Mouse (Mus musculus): ENCODE data around the gene Zfp956. TPM values are rescaled to one million over a fixed set of nuclear protein-coding genes. Genes with fewer than 3 reads are reported as not detected.

Zfp956 gene
- total and polyA plus RNA-seq, 3 experiments, result 11.0 to 13.1 TPM; not detected in 1

GRCm38 (mm10) chr6:47983936-47984335 lies 30.7 kb downstream of the Zfp956 start:
- Histone ChIP-seq H3K9me3 (replicated peaks; ENCODE audit: insufficient read depth, low read length) (no peaks in the 10 kb centered on the region), H3K4me3 (ENCODE audit: control insufficient read depth in 1 of 2, insufficient read depth in 1 of 2, low read depth in 2 of 2, low read length in 2 of 2) (no peak overlapping the region), H3K27ac (ENCODE audit: control insufficient read depth, low read depth, low read length) (no peak overlapping the region), H3K27me3 (ENCODE audit: control insufficient read depth in 1 of 2, insufficient read depth in 2 of 2, low read length in 2 of 2) (peaks cover 5 to 12% of the 10 kb centered on the region in 2 experiments), H3K4me1 (ENCODE audit: control insufficient read depth in 1 of 2, insufficient read depth in 2 of 2, low read length in 2 of 2) (no peaks in the 10 kb centered on the region), H3K9ac (ENCODE audit: control insufficient read depth, low read depth, low read length, poor library complexity, severe bottlenecking) (no peak overlapping the region), H3K79me2 (ENCODE audit: control insufficient read depth, insufficient read depth, low read length, poor library complexity) (no peaks in the 10 kb centered on the region), H3K36me3 (ENCODE audit: control insufficient read depth in 1 of 2, insufficient read depth in 2 of 2, low read length in 2 of 2) (no peaks in the 10 kb centered on the region)
- DNase-seq (ENCODE audit: low read depth, low spot score), result no peak
- TF ChIP-seq MEF2A (IDR thresholded peaks at IDR 0.05; ENCODE audit: extremely low read depth, insufficient replicate concordance, low read depth, low read length, poor library complexity, severe bottlenecking) (no peak), EP300 (IDR thresholded peaks at IDR 0.05; ENCODE audit: low read depth in 1 of 2, low read length in 2 of 2) (no peak), ZNF384 (IDR thresholded peaks at IDR 0.05; ENCODE audit: low read depth, low read length) (no peak), HCFC1 (IDR thresholded peaks at IDR 0.05; ENCODE audit: low read depth, low read length) (no peak), ELF1 (IDR thresholded peaks at IDR 0.05; ENCODE audit: low read depth, low read length) (no peak), ZMIZ1 (IDR thresholded peaks at IDR 0.05; ENCODE audit: low read depth, low read length) (no peak), MAFK (IDR thresholded peaks at IDR 0.05; ENCODE audit: borderline replicate concordance, low read depth, low read length) (no peak), SIN3A (IDR thresholded peaks at IDR 0.05; ENCODE audit: low read length) (no peak), MAX (IDR thresholded peaks at IDR 0.05; ENCODE audit: low read length) (no peak), KAT2A (conservative IDR thresholded peaks at IDR 0.05; ENCODE audit: low read depth, low read length) (no peak), MXI1 (IDR thresholded peaks at IDR 0.05; ENCODE audit: low read depth, low read length) (no peak), SMC3 (IDR thresholded peaks at IDR 0.05; ENCODE audit: low read depth, low read length) (no peak), JUND (IDR thresholded peaks at IDR 0.05; ENCODE audit: low read depth, low read length) (no peak), GABPA (IDR thresholded peaks at IDR 0.05; ENCODE audit: low read depth, low read length) (no peak), MAZ (IDR thresholded peaks at IDR 0.05; ENCODE audit: low read depth, low read length) (no peak)

- no peak for DNase-seq (ENCODE audit: low read depth, low spot score)
- Histone ChIP-seq H3K9me3 (replicated peaks; ENCODE audit: insufficient read depth, low read length) (no peaks in the 10 kb centered on the region), H3K36me3 (ENCODE audit: control insufficient read depth in 1 of 2, insufficient read depth in 2 of 2, low read length in 2 of 2) (no peaks in the 10 kb centered on the region), H3K4me1 (ENCODE audit: control insufficient read depth in 1 of 2, insufficient read depth in 2 of 2, low read length in 2 of 2) (no peaks in the 10 kb centered on the region), H3K9ac (ENCODE audit: control insufficient read depth, low read depth, low read length, poor library complexity, severe bottlenecking) (no peak overlapping the region), H3K27ac (ENCODE audit: control insufficient read depth, low read depth, low read length) (no peak overlapping the region), H3K79me2 (ENCODE audit: control insufficient read depth, insufficient read depth, low read length, poor library complexity) (no peaks in the 10 kb centered on the region), H3K4me3 (ENCODE audit: control insufficient read depth in 1 of 2, insufficient read depth in 1 of 2, low read depth in 2 of 2, low read length in 2 of 2) (no peak overlapping the region), H3K27me3 (ENCODE audit: control insufficient read depth in 1 of 2, insufficient read depth in 2 of 2, low read length in 2 of 2) (peaks cover 2 to 4% of the 10 kb centered on the region in 2 experiments)
- TF ChIP-seq USF2 (IDR thresholded peaks at IDR 0.05; ENCODE audit: borderline replicate concordance in 1 of 2, insufficient read depth in 1 of 2, low read depth in 1 of 2, low read length in 2 of 2) (no peak), GABPA (IDR thresholded peaks at IDR 0.05; ENCODE audit: low read depth, low read length) (no peak), RCOR1 (IDR thresholded peaks at IDR 0.05; ENCODE audit: low read depth, low read length) (no peak), CTCF (IDR thresholded peaks at IDR 0.05 in 2 of 3, conservative IDR thresholded peaks at IDR 0.05 in 1 of 3; ENCODE audit: control insufficient read depth in 1 of 3, insufficient read depth in 1 of 3, low read depth in 2 of 3, low read length in 3 of 3, poor library complexity in 1 of 3, severe bottlenecking in 1 of 3) (no peak), ZKSCAN1 (IDR thresholded peaks at IDR 0.05; ENCODE audit: low read depth, low read length) (no peak), ZNF384 (IDR thresholded peaks at IDR 0.05; ENCODE audit: low read depth, low read length) (no peak), POLR2A (IDR thresholded peaks at IDR 0.05; ENCODE audit: control insufficient read depth in 1 of 2, insufficient read depth in 1 of 2, low read depth in 1 of 2, low read length in 2 of 2, poor library complexity in 1 of 2) (no peak), E2F4 (IDR thresholded peaks at IDR 0.05; ENCODE audit: borderline replicate concordance, low read depth, low read length) (no peak), POLR2AphosphoS5 (IDR thresholded peaks at IDR 0.05; ENCODE audit: borderline replicate concordance, low read depth, low read length) (no peak), ETS1 (IDR thresholded peaks at IDR 0.05; ENCODE audit: low read depth, low read length) (no peak), TBP (IDR thresholded peaks at IDR 0.05; ENCODE audit: low read depth, low read length) (no peak), NRF1 (IDR thresholded peaks at IDR 0.05; ENCODE audit: insufficient read depth, low read depth, low read length, poor library complexity, severe bottlenecking) (no peak), JUND (IDR thresholded peaks at IDR 0.05; ENCODE audit: low read depth, low read length) (no peak)
Measured at GRCm38 (mm10) chr6:47995661-47996060, 42.5 kb downstream of the Zfp956 start.
